Mouse (Mus musculus) cerebellum, adult 2 months (tissue): ENCODE measurements at regions not wholly inside any gene's neighbourhood (a gene's known extent, or its start where the extent isn't known, plus 50 kb on each side); places are given as distances from the start of the nearest gene placed in this dataset.
"Not testable (repeated sequence)": the region's sequence is repeated elsewhere in the genome, so short reads cannot be mapped to it uniquely, and the experiment has no call there.

Experiments
- DNase-seq, 2 experiments: peaks; one replicate each; pipeline ENCODE4 v3.0.0; 2021
- H3K27ac ChIP-seq: fragments of 200-500 bp; 2 replicates; pipeline ENCODE4 v1.5.1; 2012; ENCODE audit warnings: low read length, control low read depth, inconsistent platforms; ENCODE audit not compliant: insufficient read depth
- H3K27me3 ChIP-seq: fragments of 200-500 bp; 2 replicates; pipeline ENCODE4 v1.6.1; 2012; ENCODE audit warnings: inconsistent platforms, mild to moderate bottlenecking, low read length, moderate library complexity; ENCODE audit not compliant: control insufficient read depth, insufficient read depth
- H3K4me1 ChIP-seq: fragments of 200-500 bp; 2 replicates; pipeline ENCODE4 v1.6.1; 2011; ENCODE audit warnings: low read length; ENCODE audit not compliant: control insufficient read depth, insufficient read depth
- H3K4me3 ChIP-seq: fragments of 200-500 bp; replicated peaks from 2 replicates; pipeline ENCODE3; 2011; ENCODE audit warnings: mild to moderate bottlenecking, low read depth, low read length, control low read depth; ENCODE audit not compliant: insufficient read depth
- CTCF ChIP-seq: fragments of 200-500 bp; IDR thresholded peaks from 2 replicates; pipeline ENCODE4 v1.5.1; 2011; ENCODE audit warnings: low read depth, mild to moderate bottlenecking, control low read depth, low read length, moderate library complexity, borderline replicate concordance; ENCODE audit not compliant: insufficient read depth
- POLR2A ChIP-seq: fragments of 200-500 bp; IDR thresholded peaks from 2 replicates; pipeline ENCODE4 v1.6.1; 2011; ENCODE audit warnings: low read length, control low read depth, borderline replicate concordance; ENCODE audit not compliant: insufficient read depth
- WGBS: fragments of 180-500 bp; shearing (Covaris S2); methylation state at CpG from one replicate; pipeline ENCODE4 v1.1.7; 2018; 5-methylcytosine and 5-hydroxymethylcytosine counted together

DNA sequence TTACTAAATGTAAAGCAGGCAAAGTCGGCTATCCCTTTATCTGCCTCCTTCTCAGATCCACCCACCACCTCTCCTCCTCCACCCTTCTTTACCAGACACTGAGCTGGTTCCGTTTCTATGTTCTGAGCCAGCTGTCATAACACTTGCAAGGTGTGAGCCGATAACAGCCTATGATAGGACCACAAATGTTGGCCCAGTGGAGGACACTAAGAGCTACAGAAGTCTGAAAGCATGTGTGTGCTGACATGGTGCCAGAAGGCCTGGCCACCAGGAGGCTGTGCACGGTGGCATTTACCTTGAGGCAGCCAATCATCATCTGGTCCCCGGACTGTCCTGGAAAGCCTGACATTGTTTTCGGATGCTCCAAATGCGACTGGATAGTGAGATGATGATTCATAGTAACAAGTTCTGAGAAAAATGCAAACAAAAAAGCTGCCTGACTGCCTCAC, 63.5 kb upstream of the Max start:
- no peaks in the 10 kb centered on the region for H3K27me3 ChIP-seq
- TF ChIP-seq POLR2A = no peak
- TF ChIP-seq CTCF = peak; percentile 33; the same call in 1 of the 2 replicates
- peaks cover 4% of the 10 kb centered on the region for H3K4me1 ChIP-seq
- WGBS = 37% methylated on average over 7 of the region's 7 CpGs
- H3K4me3 ChIP-seq = no peak overlapping the region
- DNase-seq = peak; percentile 41 to 56
- no peak overlapping the region for H3K27ac ChIP-seq

DNA sequence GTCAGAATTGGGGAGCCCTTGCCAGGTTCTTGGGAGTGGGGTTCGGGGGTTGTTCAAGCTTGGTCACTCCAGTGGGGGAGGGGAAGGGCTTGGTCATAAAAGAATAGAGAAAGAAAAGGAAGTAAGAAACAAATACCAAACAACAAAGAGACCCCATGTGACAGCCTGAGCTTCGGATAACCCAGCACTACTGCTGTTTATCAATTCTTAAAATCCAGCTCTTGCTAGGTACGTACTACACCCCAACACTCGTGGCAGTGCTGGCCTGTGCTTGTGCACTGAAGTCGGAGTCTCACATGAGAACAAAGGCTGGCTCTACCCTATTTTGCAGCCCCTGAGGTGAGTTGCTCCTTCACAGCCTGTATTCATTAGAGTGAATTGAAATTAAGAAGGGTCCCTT, 60.5 kb upstream of the Max start:
- 79% methylated on average over 5 of the region's 5 CpGs for WGBS

DNA sequence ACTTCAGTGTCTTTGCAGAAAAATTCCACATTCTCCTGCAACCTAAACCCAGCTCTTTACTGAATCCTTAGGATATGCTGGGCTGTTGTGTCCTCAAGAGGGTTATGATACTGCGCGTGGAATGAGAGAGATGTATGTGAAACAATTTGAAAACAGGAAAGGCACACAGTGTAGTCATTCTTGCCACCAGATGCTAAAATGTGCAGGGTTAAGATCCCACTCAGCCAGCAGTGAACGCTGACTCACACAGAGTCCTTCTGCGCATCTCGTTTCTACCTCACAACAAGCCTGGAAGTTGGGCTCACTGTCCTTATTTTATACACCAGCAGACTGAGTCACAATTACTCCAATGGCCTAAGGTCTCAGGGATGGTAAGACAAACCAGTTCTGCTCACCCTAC, 59.9 kb upstream of the Max start:
- TF ChIP-seq POLR2A (no peak), CTCF (no peak)
- 91% methylated on average over 5 of the region's 5 CpGs for WGBS
- no peak for DNase-seq
- Histone ChIP-seq H3K27me3 (no peaks in the 10 kb centered on the region), H3K4me1 (peaks cover 4% of the 10 kb centered on the region), H3K27ac (no peak overlapping the region), H3K4me3 (no peak overlapping the region)

More for the DNA sequence above, 60.5 kb upstream of the Max start:
- Histone ChIP-seq H3K4me1 (peaks cover 4% of the 10 kb centered on the region), H3K27me3 (no peaks in the 10 kb centered on the region), H3K4me3 (no peak overlapping the region), H3K27ac (no peak overlapping the region)
- no peak for DNase-seq
- TF ChIP-seq CTCF = no peak
- TF ChIP-seq POLR2A = no peak

DNA sequence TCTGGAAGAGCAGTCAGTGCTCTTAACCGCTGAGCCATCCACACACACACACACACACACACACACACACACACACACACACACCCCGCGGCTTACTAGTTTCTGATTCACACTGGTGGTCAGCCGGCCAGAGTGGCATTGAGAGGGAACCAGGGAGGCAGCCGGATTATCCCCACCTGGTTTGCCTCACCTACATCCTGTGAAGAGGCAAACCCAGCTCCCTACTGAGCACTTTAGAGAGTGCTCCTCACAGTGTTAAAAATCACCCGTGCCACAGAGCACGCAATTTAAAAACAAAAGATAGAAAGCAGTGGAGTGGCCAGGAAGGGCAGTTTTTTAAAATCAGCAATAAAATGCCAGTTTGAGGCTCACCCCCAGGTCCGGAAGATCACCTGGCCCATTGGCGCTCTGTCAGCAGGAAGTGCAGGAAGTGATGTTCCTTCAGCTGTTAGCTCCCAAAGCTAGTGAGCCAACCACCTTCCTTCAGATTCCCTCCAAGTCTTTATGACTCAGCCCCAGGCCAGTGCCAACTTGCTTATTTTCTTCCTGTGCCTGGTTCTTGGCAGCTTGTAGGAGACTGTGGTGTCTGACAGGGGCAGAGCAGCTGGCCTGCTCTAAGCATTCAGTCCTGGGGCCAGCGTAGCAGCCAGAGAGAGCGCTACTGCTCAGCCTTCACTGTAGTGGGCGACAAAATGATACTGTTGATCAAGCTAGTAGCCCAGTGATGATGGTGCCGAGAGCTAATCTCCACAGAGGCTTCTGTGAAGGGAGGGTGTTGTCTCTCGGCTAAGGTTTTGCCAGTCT, 57.9 kb upstream of the Max start:
- 8% methylated on average over 14 of the region's 14 CpGs for WGBS
- Histone ChIP-seq H3K4me1 (no peaks in the 10 kb centered on the region; the same call in 1 of the 2 replicates), H3K4me3 (no peak overlapping the region), H3K27ac (peak overlapping the region; percentile 0), H3K27me3 (no peaks in the 10 kb centered on the region)
- DNase-seq = peak; percentile 80 to 89
- TF ChIP-seq POLR2A (0 out of 2 replicates have a peak, but pooled peaks have one; percentile 19), CTCF (peak; percentile 32; the same call in 1 of the 2 replicates)

DNA sequence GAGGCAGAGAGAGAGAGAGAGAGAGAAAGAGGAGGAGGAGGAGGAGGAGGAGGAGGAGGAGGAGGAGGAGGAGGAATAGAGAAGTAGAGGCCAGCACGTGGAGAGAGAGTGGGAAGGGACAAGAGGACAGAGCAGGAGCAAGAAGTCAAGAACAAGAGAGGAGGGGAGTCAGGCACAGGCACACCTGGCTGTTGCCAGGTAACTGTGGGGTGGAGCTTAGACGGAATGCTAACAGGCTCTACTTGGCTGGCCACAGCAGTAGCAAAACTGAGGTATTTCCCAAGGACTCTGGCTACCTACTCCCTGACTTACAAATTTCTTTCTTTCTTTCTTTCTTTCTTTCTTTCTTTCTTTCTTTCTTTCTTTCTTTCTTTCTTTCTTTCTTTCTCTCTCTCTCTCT, 57.1 kb upstream of the Max start:
- WGBS = 48% methylated on average over 2 of the region's 2 CpGs
- H3K27me3 ChIP-seq, H3K4me1 ChIP-seq, H3K27ac ChIP-seq, DNase-seq, H3K4me3 ChIP-seq: not testable (repeated sequence)

DNA sequence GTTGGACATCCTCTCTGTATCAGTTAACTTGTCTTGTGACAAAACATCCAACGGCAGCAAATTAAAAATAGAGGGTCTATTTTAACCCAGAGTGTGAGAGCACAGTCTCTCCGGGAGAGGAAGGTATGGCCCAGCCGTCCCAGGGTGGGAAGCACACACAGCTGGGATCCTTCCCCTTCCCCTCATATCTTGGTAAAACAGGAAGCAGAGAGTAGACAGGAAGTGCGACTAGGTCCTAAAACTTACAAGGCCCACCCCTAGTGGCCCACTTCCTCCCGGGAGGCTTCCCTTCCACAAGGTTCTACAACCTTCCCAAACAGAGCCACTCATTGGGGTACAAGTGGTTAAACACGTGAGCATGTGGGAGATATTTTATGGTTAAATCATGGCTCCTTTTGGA, 56.4 kb upstream of the Max start:
- no peak for DNase-seq
- Histone ChIP-seq H3K27ac (no peak overlapping the region), H3K27me3 (no peaks in the 10 kb centered on the region), H3K4me1 (no peaks in the 10 kb centered on the region; the same call in 1 of the 2 replicates), H3K4me3 (no peak overlapping the region)
- 92% methylated on average over 6 of the region's 6 CpGs for WGBS
- TF ChIP-seq POLR2A (no peak), CTCF (no peak)

DNA sequence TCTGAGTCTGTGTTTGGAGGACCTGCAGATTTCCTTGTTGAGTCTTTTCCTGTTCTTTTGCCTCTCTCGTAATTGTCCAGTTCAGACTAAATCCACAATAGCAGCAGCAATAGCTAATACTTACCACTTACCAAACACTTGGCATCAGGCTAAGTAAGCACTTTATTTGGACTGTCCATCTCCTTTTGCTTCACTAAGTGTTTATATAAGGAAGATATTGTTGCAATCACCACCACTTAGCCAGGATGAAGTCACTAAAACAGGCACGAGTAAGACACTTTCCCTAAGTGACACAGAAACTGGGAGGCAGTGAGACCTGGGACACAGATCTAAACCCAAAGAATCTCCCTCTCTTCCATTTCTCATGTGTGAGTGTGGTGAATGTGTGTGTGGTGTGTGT, 52.9 kb upstream of the Max start:
- peaks cover 1% of the 10 kb centered on the region; the same call in 1 of the 2 replicates for H3K4me1 ChIP-seq
- WGBS = 92% methylated on average over 2 of the region's 2 CpGs
- H3K4me3 ChIP-seq = no peak overlapping the region
- H3K27me3 ChIP-seq = no peaks in the 10 kb centered on the region
- TF ChIP-seq POLR2A (no peak), CTCF (no peak)
- no peak for DNase-seq
- H3K27ac ChIP-seq = no peak overlapping the region
